Mouse (Mus musculus) ES-CJ7 (cell line): ENCODE data around the gene Hoxa2.

Experiments
- DNase-seq: peaks from one replicate; pipeline ENCODE4 v3.0.0; 2011; ENCODE audit warnings: low read depth, low spot score

Hoxa2 gene

GRCm38 (mm10) chr6:52180213-52180710, 15.6 kb upstream of the Hoxa2 start:
- no peak for DNase-seq

- DNase-seq: no peak
These were observed 15.1 kb upstream of the Hoxa2 start for GRCm38 (mm10) chr6:52179690-52180089.

GRCm38 (mm10) chr6:52178918-52179665, 14.5 kb upstream of the Hoxa2 start:
- DNase-seq: no peak

GRCm38 (mm10) chr6:52177806-52178205, 13.2 kb upstream of the Hoxa2 start:
- no peak for DNase-seq

GRCm38 (mm10) chr6:52177061-52177735, 12.6 kb upstream of the Hoxa2 start, which contains the start of gene 5730596B20Rik:
TSS of gene 5730596B20Rik (plus strand) at chr6:52177498.
- peak; percentile 79 for DNase-seq

GRCm38 (mm10) chr6:52176391-52176790, 11.8 kb upstream of the Hoxa2 start:
- DNase-seq: no peak

- peak; percentile 70 for DNase-seq
These were observed 11.2 kb upstream of the Hoxa2 start for GRCm38 (mm10) chr6:52175864-52176263.

- peak; percentile 89 for DNase-seq
These were observed 10.5 kb upstream of the Hoxa2 start for GRCm38 (mm10) chr6:52174968-52175751.

GRCm38 (mm10) chr6:52173648-52174047, 9.0 kb upstream of the Hoxa2 start:
- DNase-seq: no peak

GRCm38 (mm10) chr6:52172501-52172900, 7.9 kb upstream of the Hoxa2 start:
- peak; percentile 99 for DNase-seq

GRCm38 (mm10) chr6:52171938-52172337, 7.3 kb upstream of the Hoxa2 start:
- no peak for DNase-seq

GRCm38 (mm10) chr6:52171331-52171730, 6.7 kb upstream of the Hoxa2 start:
- no peak for DNase-seq

- no peak for DNase-seq
These were observed 6.2 kb upstream of the Hoxa2 start for GRCm38 (mm10) chr6:52170898-52171223.

- DNase-seq: no peak
These were observed 5.7 kb upstream of the Hoxa2 start for GRCm38 (mm10) chr6:52170166-52170897.

GRCm38 (mm10) chr6:52169499-52170165, 5.0 kb upstream of the Hoxa2 start:
- DNase-seq: no peak

- DNase-seq: peak; percentile 51
These were observed 3.8 kb upstream of the Hoxa2 start for GRCm38 (mm10) chr6:52168191-52169055.

- DNase-seq: no peak
These were observed 3.1 kb upstream of the Hoxa2 start for GRCm38 (mm10) chr6:52167736-52168161.

GRCm38 (mm10) chr6:52167176-52167575, 2.5 kb upstream of the Hoxa2 start:
- DNase-seq: no peak

GRCm38 (mm10) chr6:52166431-52167077, 1.9 kb upstream of the Hoxa2 start:
- no peak for DNase-seq
